Mouse (Mus musculus) induced T-regulatory cell, adult 2 months (primary cell): Measurements from ENCODE around the gene Snf8.

Experiments used
- DNase-seq: peaks from one replicate; pipeline ENCODE4 v3.0.0-alpha.2; 2012; ENCODE audit warnings: low read depth

Gene Snf8

GRCm38 (mm10) chr11:96074351-96075176, 39.9 kb downstream of the Snf8 start:
- no peak for DNase-seq

- DNase-seq, result no peak
Observed at GRCm38 (mm10) chr11:96075177-96075508, 40.5 kb downstream of the Snf8 start.

- peak; percentile 99 for DNase-seq
Observed at GRCm38 (mm10) chr11:96075509-96076220, 41.0 kb downstream of the Snf8 start, which contains the start of gene Atp5g1. TSS of gene Atp5g1 (minus strand) at chr11:96075670.

GRCm38 (mm10) chr11:96076221-96077105, 41.8 kb downstream of the Snf8 start:
- DNase-seq, result no peak

- no peak for DNase-seq
Observed at GRCm38 (mm10) chr11:96080736-96081135, 46.1 kb downstream of the Snf8 start.

- DNase-seq, result no peak
Observed at GRCm38 (mm10) chr11:96082682-96083081, 48.0 kb downstream of the Snf8 start.

GRCm38 (mm10) chr11:96087981-96088380, 53.3 kb downstream of the Snf8 start:
- no peak for DNase-seq

GRCm38 (mm10) chr11:96091073-96091472, 56.4 kb downstream of the Snf8 start:
- peak; percentile 50 for DNase-seq

GRCm38 (mm10) chr11:96092674-96093291, 58.1 kb downstream of the Snf8 start:
- DNase-seq, result peak; percentile 27

GRCm38 (mm10) chr11:96093361-96093760, 58.7 kb downstream of the Snf8 start:
- peak; percentile 73 for DNase-seq
